Mouse (Mus musculus) lung, embryonic 15.5 days (tissue): ENCODE measurements around the gene Psme3. TPM values are rescaled to one million over a fixed set of nuclear protein-coding genes. Genes with fewer than 3 reads are reported as not detected.
A peak's percentile ranks its signal among the peaks of the same experiment; 100 is the strongest.

ENCODE experiments used
- ATAC-seq: fragments of 200-750 bp; cut with Nextera tagmentation; 2 replicates; pipeline ENCODE4 v1.8.0; 2017; ENCODE audit warnings: moderate number of reproducible peaks, borderline replicate concordance; ENCODE audit not compliant: low FRiP score, low TSS enrichment; ENCODE audit errors: extremely low read depth
- H3K27ac ChIP-seq: fragments of 300-500 bp; sonication (generic); 2 replicates; pipeline ENCODE4 v1.5.1; 2015; ENCODE audit warnings: moderate library complexity, mild to moderate bottlenecking, inconsistent platforms
- H3K27me3 ChIP-seq: fragments of 300-500 bp; sonication (generic); 2 replicates; pipeline ENCODE4 v1.6.1; 2015; ENCODE audit warnings: inconsistent platforms
- H3K36me3 ChIP-seq: fragments of 300-500 bp; sonication (generic); 2 replicates; pipeline ENCODE4 v1.6.1; 2015; ENCODE audit warnings: inconsistent platforms
- H3K4me1 ChIP-seq: fragments of 300-500 bp; sonication (generic); 2 replicates; pipeline ENCODE4 v1.6.1; 2015; ENCODE audit warnings: inconsistent platforms
- H3K4me2 ChIP-seq: fragments of 300-500 bp; sonication (generic); 2 replicates; pipeline ENCODE4 v1.6.1; 2015; ENCODE audit warnings: inconsistent platforms, mild to moderate bottlenecking, moderate library complexity
- H3K4me3 ChIP-seq: fragments of 300-500 bp; sonication (generic); 2 replicates; pipeline ENCODE4 v1.5.1; 2015; ENCODE audit warnings: mild to moderate bottlenecking, inconsistent platforms
- H3K9ac ChIP-seq: fragments of 300-500 bp; sonication (generic); 2 replicates; pipeline ENCODE4 v1.6.1; 2015; ENCODE audit warnings: inconsistent platforms
- H3K9me3 ChIP-seq: fragments of 300-500 bp; sonication (generic); 2 replicates; pipeline ENCODE4 v1.6.1; 2016; ENCODE audit warnings: inconsistent platforms
- WGBS: fragments of 180-500 bp; shearing (Covaris S2); methylation state at CpG from one replicate; pipeline ENCODE4 v1.1.7; 2015; 5-methylcytosine and 5-hydroxymethylcytosine counted together
- polyA plus RNA-seq: library from polyadenylated mRNA; unstranded; fragments of >200 nt; fragmentation: Nextera tagmentation; extraction: Ambion mirVana; gene quantifications from 2 replicates; pipeline ENCODE4 v1.2.1, GENCODE M21; 2015

Gene Psme3
- polyA plus RNA-seq, 1 experiment from 2014 or later, result 130 TPM

DNA sequence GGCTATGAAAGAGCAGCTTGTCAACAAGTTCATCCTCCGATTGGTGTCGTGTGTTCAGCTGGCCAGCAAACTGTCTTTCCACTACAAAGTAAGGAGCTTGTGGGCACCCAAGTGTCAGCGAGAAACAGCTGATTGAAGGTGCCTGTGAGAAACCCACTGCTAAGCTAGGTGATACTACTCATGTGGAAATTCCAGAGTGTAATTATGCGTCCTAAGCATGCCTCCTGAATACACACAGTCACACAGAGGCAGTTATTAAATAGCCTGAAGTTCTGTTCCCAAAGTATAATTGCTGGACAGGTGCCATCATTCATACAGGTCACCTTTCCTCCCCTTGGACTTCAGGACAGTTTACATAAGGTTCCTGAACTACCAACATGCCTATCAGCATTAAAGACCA lies 32.2 kb upstream of the Psme3 start:
- 64% methylated on average over 4 of the region's 4 CpGs for WGBS
- Histone ChIP-seq H3K27ac (no peak overlapping the region), H3K9me3 (no peaks in the 10 kb centered on the region), H3K36me3 (peaks cover 15% of the 10 kb centered on the region), H3K9ac (no peak overlapping the region), H3K27me3 (no peaks in the 10 kb centered on the region), H3K4me2 (no peak overlapping the region), H3K4me1 (peaks cover 6% of the 10 kb centered on the region), H3K4me3 (no peak overlapping the region)
- no peak for ATAC-seq

DNA sequence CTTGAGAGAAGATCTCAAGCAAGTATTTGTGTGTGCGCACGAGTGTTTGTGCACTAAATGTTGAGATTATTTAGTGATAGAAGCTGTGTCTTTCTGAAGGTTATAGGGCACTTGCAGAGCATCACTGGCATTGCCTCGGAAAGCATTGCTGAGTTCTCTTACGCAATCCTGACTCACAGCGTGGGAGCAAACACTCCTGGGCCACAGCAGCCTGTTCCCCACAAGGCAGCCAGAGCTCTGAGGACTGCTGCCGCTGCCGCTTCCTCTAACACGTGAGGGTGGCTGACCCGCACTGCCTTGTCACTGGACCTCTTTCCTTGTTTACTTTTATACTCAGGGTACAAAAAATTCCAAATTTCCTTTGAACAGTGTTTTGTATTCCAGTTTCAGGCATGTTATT lies 28.7 kb upstream of the Psme3 start:
- Histone ChIP-seq H3K4me1 (no peaks in the 10 kb centered on the region), H3K4me3 (no peak overlapping the region), H3K27ac (no peak overlapping the region), H3K9me3 (no peaks in the 10 kb centered on the region), H3K27me3 (no peaks in the 10 kb centered on the region), H3K4me2 (no peak overlapping the region), H3K9ac (no peak overlapping the region), H3K36me3 (peaks cover 44% of the 10 kb centered on the region)
- ATAC-seq, result no peak
- WGBS, result 59% methylated on average over 9 of the region's 9 CpGs

DNA sequence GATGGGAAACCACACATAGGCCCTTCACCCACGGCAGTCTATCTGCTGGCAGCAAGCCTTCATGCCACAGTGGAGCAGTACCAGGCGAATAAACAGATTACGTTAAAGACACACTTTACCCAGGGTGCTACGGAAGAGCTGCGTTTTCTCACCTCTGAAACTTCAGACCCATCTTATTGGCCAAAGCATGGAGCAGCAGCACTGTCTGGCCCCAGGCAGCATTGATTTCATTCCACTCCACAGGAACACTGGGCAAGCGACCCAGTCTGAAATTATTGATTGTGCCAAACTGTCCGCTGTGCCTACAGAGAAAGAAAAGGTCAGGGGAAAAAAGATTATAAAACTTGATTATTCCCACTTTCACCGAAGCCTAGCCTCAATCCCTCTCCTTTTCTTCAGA lies 24.8 kb upstream of the Psme3 start:
- H3K36me3 ChIP-seq, result peaks cover 72% of the 10 kb centered on the region

DNA sequence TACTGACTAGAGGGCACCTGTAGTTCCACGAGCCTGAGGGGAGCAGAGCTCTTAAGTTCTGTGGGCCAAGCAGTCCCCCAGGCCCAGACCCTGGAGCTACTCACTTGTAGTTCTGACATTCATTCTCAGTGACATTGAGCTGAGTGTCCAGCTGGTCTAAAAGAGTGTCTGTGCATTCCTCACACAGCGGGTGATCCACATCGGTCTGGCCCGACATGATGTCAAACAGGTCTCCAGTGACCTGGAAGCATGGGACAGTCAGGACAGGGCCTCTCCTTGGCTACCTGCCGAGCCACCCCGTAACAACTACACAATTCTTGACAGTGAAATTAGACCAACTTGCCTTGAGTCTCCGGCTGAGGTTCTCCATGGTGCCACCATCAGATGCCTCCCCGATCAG lies 20.8 kb upstream of the Psme3 start:
- no peaks in the 10 kb centered on the region for H3K9me3 ChIP-seq
- no peak overlapping the region for H3K4me3 ChIP-seq
- no peak overlapping the region for H3K9ac ChIP-seq
- H3K27ac ChIP-seq, result no peak overlapping the region
- no peaks in the 10 kb centered on the region for H3K27me3 ChIP-seq
- no peak for ATAC-seq
- H3K4me1 ChIP-seq, result no peaks in the 10 kb centered on the region
- peaks cover 51% of the 10 kb centered on the region for H3K36me3 ChIP-seq
- 93% methylated on average over 8 of the region's 8 CpGs for WGBS
- H3K4me2 ChIP-seq, result no peak overlapping the region

More for the DNA sequence above, 24.8 kb upstream of the Psme3 start:
- H3K4me1 ChIP-seq, result no peaks in the 10 kb centered on the region
- no peak overlapping the region for H3K27ac ChIP-seq
- no peaks in the 10 kb centered on the region for H3K27me3 ChIP-seq
- 95% methylated on average over 8 of the region's 8 CpGs for WGBS
- no peak overlapping the region for H3K4me2 ChIP-seq
- H3K9me3 ChIP-seq, result no peaks in the 10 kb centered on the region
- ATAC-seq, result no peak
- H3K9ac ChIP-seq, result no peak overlapping the region
- H3K4me3 ChIP-seq, result no peak overlapping the region

DNA sequence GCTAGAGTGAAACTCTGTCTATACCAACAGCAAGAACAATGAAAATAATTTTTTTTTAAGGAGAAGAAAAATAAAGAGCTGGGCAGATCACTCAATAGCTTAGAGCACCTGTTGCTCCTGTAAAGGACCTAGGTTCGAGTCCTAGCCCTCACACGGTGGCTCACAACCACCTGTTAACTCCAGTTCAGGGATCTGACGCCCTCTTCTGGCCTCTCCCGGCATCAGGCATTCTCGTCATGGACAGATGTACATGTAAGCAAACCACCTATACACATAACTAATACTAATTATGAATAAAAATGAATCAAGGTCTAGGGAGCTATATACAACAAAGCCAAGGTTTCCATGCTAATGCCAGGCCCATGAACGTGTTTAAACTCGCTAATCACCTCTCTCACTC lies 15.1 kb upstream of the Psme3 start:
- WGBS, result 61% methylated on average over 7 of the region's 7 CpGs
- H3K9ac ChIP-seq, result peak overlapping the region; percentile 88
- peaks cover 4% of the 10 kb centered on the region; the same call in 1 of the 2 replicates for H3K36me3 ChIP-seq
- H3K27me3 ChIP-seq, result no peaks in the 10 kb centered on the region
- ATAC-seq, result no peak
- H3K27ac ChIP-seq, result no peak overlapping the region
- peak overlapping the region; percentile 91 for H3K4me3 ChIP-seq
- H3K9me3 ChIP-seq, result no peaks in the 10 kb centered on the region
- H3K4me1 ChIP-seq, result peaks cover 12% of the 10 kb centered on the region
- peak overlapping the region; percentile 93 for H3K4me2 ChIP-seq

DNA sequence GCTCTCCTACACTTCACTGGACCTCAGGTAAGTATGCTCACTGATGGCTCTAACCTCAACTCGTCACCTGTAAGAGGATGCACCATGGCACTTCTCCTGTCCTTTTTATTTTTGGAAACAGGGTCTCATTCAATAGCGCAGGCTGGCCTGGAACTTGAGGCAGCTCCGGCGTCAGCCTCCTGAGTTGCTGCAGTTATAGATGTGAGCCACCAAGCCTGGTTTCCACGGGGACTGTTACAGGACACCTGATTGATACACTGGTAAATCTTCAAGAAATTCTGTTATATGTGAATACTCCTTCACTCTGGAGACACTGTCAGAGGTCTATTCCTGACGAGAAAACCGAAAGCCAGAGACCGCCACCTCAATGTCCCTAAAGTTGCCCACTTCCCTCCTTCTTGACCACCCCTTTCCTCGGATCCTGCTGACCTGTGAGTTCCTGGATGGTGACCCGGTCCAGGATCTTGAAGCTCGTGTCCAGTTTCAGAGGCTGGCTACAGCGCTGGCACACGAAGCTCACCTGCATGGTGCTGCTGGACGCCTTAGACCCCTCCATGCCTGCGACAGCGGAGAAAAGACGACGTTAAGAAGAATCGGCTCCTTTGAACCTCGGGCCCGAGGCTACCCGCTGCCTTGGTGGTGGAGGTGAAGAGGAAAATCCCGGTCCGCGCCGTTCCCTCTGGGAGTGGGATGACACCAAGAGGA lies 14.6 kb upstream of the Psme3 start:
- Histone ChIP-seq H3K4me1 (peaks cover 12% of the 10 kb centered on the region), H3K9me3 (no peaks in the 10 kb centered on the region), H3K27ac (no peak overlapping the region), H3K36me3 (no peaks in the 10 kb centered on the region; the same call in 1 of the 2 replicates), H3K4me2 (peak overlapping the region; percentile 93), H3K27me3 (no peaks in the 10 kb centered on the region), H3K4me3 (peak overlapping the region; percentile 91), H3K9ac (peak overlapping the region; percentile 88)
- 11% methylated on average over 26 of the region's 26 CpGs for WGBS
- no peak; the same call in 1 of the 2 replicates for ATAC-seq

DNA sequence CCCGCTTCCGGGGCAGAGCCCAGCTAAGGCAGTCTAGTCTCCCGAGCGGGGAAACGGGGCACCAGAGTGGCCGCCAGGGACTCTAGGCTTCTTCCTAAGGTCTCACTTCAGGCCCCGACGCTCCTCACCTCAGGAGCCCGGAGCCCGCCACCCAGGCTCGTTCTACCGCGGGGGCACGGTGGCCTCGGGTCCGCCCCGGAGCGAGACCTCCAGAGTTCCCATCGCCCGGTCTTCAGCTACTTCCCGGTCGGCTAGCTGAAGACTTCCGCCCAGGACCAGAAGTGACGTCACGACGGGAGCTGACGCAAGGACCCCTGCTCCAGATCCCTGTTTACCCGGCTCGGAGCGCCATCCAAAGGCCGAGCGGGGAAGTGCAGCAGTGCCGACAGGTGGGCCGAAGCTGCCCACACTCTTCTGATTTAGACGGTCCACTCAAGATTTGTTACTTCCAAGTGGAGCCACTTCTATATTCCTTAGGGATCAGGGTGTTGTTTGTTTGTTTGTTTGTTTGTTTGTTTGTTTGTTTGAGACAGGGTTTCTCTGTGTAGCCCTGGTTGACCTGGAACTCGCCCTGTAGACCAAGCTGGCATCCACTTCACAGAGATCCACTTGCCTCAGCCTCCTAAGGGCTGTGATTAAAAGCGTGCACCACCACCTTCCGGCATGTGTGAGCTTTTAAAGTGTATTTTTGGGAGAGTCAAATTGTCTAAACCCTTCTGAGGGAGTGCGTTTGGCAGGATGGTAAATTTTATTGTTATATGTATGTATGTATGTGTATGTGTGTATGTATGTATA lies 13.8 kb upstream of the Psme3 start, which contains the start of gene Becn1:
Gene Becn1 (minus strand): TSS at position 283 of the 795 bp plus-strand sequence.
- peak; percentile 93 for ATAC-seq
- Histone ChIP-seq H3K36me3 (no peaks in the 10 kb centered on the region; the same call in 1 of the 2 replicates), H3K4me2 (peak within 1 kb of the TSS; percentile 93), H3K4me1 (peaks cover 12% of the 10 kb centered on the region), H3K4me3 (peak within 1 kb of the TSS; percentile 91), H3K27ac (no peak within 1 kb of the TSS), H3K9me3 (no peaks in the 10 kb centered on the region), H3K27me3 (no peaks in the 10 kb centered on the region), H3K9ac (peak within 1 kb of the TSS; percentile 88)
- 7% methylated on average over 39 of the region's 39 CpGs for WGBS

DNA sequence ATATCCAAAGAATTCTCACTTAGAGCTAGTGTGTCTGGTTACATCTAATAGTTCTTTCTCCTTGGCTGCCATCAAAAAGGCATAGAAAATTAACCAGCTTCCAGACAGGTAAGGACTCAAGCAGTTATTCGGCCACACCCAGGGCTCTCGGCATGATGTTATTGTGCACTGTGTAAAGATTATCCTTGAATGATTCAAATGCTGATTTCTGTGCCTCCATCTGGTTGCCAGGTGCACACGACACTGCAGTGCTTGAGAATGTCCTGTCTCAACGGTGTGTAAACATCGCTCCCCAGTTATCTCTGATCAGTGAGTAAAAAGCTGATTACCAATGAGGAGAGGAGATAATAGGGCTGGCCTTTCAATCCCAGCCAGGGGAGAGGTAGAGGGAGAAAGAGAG lies 8.3 kb upstream of the Psme3 start:
- no peak for ATAC-seq
- no peak overlapping the region for H3K27ac ChIP-seq
- H3K9me3 ChIP-seq, result no peaks in the 10 kb centered on the region
- no peaks in the 10 kb centered on the region for H3K4me1 ChIP-seq
- no peak overlapping the region for H3K9ac ChIP-seq
- H3K27me3 ChIP-seq, result no peaks in the 10 kb centered on the region
- H3K36me3 ChIP-seq, result no peaks in the 10 kb centered on the region
- no peak overlapping the region for H3K4me2 ChIP-seq
- WGBS, result 22% methylated on average over 5 of the region's 5 CpGs
- no peak overlapping the region for H3K4me3 ChIP-seq

DNA sequence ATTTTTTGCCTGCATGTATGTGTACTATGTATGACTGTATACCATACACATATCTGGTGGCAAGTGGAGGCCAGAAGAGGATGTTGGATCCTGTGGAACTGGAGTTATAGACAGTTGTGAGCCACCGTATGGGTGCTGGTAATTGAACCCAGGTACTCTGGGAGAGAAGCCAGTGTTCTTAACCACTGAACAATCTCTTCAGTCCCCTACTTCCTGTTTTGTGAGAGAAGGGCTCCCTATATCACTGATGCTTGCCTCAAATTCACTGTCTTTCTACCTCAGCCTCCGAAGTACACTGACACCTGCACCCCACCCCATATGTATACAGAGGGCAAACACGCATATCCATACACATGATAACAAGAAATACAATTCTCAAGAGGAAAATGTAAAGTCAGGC lies 4.9 kb upstream of the Psme3 start:
- Histone ChIP-seq H3K36me3 (no peaks in the 10 kb centered on the region), H3K27ac (no peak overlapping the region), H3K27me3 (no peaks in the 10 kb centered on the region), H3K4me1 (no peaks in the 10 kb centered on the region), H3K4me2 (no peak overlapping the region), H3K4me3 (no peak overlapping the region), H3K9me3 (no peaks in the 10 kb centered on the region), H3K9ac (no peak overlapping the region)
- ATAC-seq, result no peak
- WGBS, result 87% methylated on average over 3 of the region's 3 CpGs

DNA sequence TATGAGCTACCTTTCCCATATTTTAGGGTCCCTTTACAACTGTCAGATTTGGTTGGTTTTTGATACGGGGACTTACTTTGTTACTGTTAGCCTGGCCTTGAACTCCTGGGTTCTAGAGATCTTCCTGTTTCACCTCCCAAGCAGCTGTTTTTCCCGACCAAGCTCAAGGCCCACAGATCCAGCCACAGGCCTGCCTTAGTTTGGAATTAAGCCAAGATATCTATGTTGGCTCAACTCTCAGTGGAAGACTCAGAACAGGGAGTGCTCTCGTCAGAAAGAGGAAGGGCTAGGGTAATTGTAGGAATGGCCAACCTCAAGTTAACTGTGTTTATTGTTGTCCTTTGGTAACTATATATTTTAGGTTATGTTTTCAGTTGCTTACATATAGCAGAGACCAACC lies 3.9 kb upstream of the Psme3 start:
- Histone ChIP-seq H3K4me3 (no peak overlapping the region), H3K4me1 (peaks cover 4% of the 10 kb centered on the region), H3K36me3 (no peaks in the 10 kb centered on the region), H3K9ac (no peak overlapping the region), H3K27ac (no peak overlapping the region), H3K9me3 (no peaks in the 10 kb centered on the region), H3K4me2 (no peak overlapping the region), H3K27me3 (no peaks in the 10 kb centered on the region)
- WGBS, result 31% methylated on average over 3 of the region's 3 CpGs
- no peak for ATAC-seq

DNA sequence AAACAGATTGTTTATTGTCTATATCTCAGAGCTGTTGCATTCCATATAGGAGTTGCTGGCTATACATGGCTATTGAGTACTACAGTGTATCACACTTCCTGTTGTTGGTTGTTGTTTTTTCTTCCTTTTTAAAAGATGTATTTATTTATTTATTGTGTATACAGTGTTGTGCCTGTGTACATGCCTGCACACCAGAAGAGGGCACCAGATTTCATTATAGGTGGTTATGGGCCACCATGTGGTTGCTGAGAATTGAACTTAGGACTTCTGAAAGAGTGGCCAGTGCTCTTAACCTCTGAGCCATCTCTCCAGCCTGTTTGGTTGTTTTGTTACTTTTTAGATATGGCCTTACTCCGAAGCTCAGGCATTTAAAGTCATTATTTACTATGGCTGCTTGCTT lies 1.4 kb upstream of the Psme3 start:
- ATAC-seq, result no peak
- H3K27ac ChIP-seq, result no peak overlapping the region
- H3K4me3 ChIP-seq, result no peak overlapping the region
- WGBS, result 87% methylated on average over 1 of the region's 1 CpGs
- H3K4me2 ChIP-seq, result no peak overlapping the region
- no peak overlapping the region for H3K9ac ChIP-seq
- H3K27me3 ChIP-seq, result no peaks in the 10 kb centered on the region
- no peaks in the 10 kb centered on the region for H3K9me3 ChIP-seq
- H3K4me1 ChIP-seq, result peaks cover 14% of the 10 kb centered on the region
- peaks cover 11% of the 10 kb centered on the region for H3K36me3 ChIP-seq

DNA sequence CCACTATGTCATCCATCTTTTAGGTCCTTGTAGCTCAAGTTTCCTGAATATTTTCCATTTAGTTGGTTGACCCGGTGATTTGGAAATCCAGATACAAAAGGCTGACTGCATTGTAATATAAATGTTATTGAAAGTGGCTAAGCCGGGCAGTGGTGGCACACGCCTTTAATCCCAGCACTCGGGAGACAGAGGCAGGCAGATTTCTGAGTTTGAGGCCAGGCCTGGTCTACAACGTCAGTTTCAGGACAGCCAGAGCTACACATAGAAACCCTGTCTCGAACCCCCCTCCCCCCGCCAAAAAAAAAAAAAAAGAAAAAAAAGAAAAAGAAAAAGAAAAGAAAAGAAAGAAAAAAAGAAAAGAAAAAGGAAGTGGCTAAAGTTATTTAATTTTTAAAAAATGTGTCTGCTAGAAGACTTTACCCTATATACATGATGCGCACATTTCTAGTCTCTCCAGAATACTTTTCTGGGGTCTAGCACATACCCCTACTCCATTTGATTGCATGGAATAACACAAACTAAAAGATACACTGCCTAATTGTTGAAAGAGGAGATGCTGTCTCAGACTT lies 847 bp upstream of the Psme3 start:
- Histone ChIP-seq H3K4me1 (peaks cover 14% of the 10 kb centered on the region), H3K9ac (peak overlapping the region; percentile 96), H3K27ac (peak overlapping the region; percentile 75; the same call in 1 of the 2 replicates), H3K36me3 (peaks cover 17% of the 10 kb centered on the region), H3K4me2 (peak overlapping the region; percentile 90), H3K4me3 (peak overlapping the region; percentile 98), H3K9me3 (no peaks in the 10 kb centered on the region), H3K27me3 (no peaks in the 10 kb centered on the region)
- no peak for ATAC-seq
- WGBS, result 79% methylated on average over 8 of the region's 8 CpGs
